Mouse (Mus musculus) megakaryocyte-erythroid progenitor cell, adult 5-6 weeks (primary cell): ENCODE data around the gene Hmgn3. TPM values are rescaled to one million over a fixed set of nuclear protein-coding genes. Genes with fewer than 3 reads are reported as not detected.

Experiments
- ATAC-seq: replicated peaks from 2 replicates; pipeline ENCODE4 v1.8.0; 2016; ENCODE audit warnings: mild to moderate bottlenecking, inconsistent platforms; ENCODE audit not compliant: severe bottlenecking, poor library complexity, low FRiP score, low TSS enrichment
- total RNA-seq, 2 experiments: library from RNA; stranded (forward) in 1 of 2; stranded (reverse) in 1 of 2; fragments of 200-1000, 215-1000 nt in 1 of 2; fragments of >200 nt in 1 of 2; fragmentation: Nextera tagmentation in 1 of 2; gene quantifications; 2 replicates each; pipeline ENCODE4 v1.2.3; 2014 to 2017

Hmgn3 gene
- total RNA-seq, 2 experiments from 2014 or later, result 2.2 to 5.8 TPM

GRCm38 (mm10) chr9:83103785-83104184, 42.7 kb downstream of the Hmgn3 start:
- no peak for ATAC-seq

- no peak for ATAC-seq
Measured at GRCm38 (mm10) chr9:83101691-83102090, 44.8 kb downstream of the Hmgn3 start.

GRCm38 (mm10) chr9:83100786-83101185, 45.7 kb downstream of the Hmgn3 start:
- no peak for ATAC-seq

- no peak for ATAC-seq
Measured at GRCm38 (mm10) chr9:83098652-83099307, 47.7 kb downstream of the Hmgn3 start.

- no peak for ATAC-seq
Measured at GRCm38 (mm10) chr9:83097816-83098215, 48.7 kb downstream of the Hmgn3 start.

GRCm38 (mm10) chr9:83094649-83095336, 51.7 kb downstream of the Hmgn3 start:
- no peak for ATAC-seq

- ATAC-seq, result no peak
Measured at GRCm38 (mm10) chr9:83083790-83084469, 62.6 kb downstream of the Hmgn3 start.

GRCm38 (mm10) chr9:83083091-83083490, 63.4 kb downstream of the Hmgn3 start:
- no peak for ATAC-seq

- ATAC-seq, result no peak
Measured at GRCm38 (mm10) chr9:83082296-83082695, 64.2 kb downstream of the Hmgn3 start.

GRCm38 (mm10) chr9:83079724-83080123, 66.8 kb downstream of the Hmgn3 start:
- no peak for ATAC-seq

GRCm38 (mm10) chr9:83068246-83068645, 78.2 kb downstream of the Hmgn3 start:
- ATAC-seq, result no peak

- no peak for ATAC-seq
Measured at GRCm38 (mm10) chr9:83061289-83061688, 85.2 kb downstream of the Hmgn3 start.

Other genes with a start within 250 kb of the Hmgn3 start
- gene Phip, start 171.2 kb downstream of the Hmgn3 start, total RNA-seq (2014; fragmentation: Nextera tagmentation), result 82.4 and 102 TPM in 2 replicates
- 104 and 154 TPM in 2 replicates for gene Phip, start 171.2 kb downstream of the Hmgn3 start, total RNA-seq (2017)